Mouse (Mus musculus) forebrain, embryonic 15.5 days (tissue): ENCODE data around the gene Ywhaq. TPM values are rescaled to one million over a fixed set of nuclear protein-coding genes. Genes with fewer than 3 reads are reported as not detected.
"Not testable (repeated sequence)": the region's sequence is repeated elsewhere in the genome, so short reads cannot be mapped to it uniquely, and the experiment has no call there.

Experiments used
- ATAC-seq: fragments of 200-750 bp; cut with Nextera tagmentation; replicated peaks from 2 replicates; pipeline ENCODE4 v1.8.0; 2017; ENCODE audit warnings: mild to moderate bottlenecking, moderate TSS enrichment, moderate library complexity
- H3K27ac ChIP-seq: fragments of 300-500 bp; sonication (generic); replicated peaks from 2 replicates; pipeline ENCODE4 v1.5.1; 2015; ENCODE audit warnings: mild to moderate bottlenecking, inconsistent platforms
- H3K27me3 ChIP-seq: fragments of 300-500 bp; sonication (generic); 2 replicates; pipeline ENCODE4 v1.6.1; 2015; ENCODE audit warnings: inconsistent platforms
- H3K36me3 ChIP-seq: fragments of 300-500 bp; sonication (generic); 2 replicates; pipeline ENCODE4 v1.6.1; 2015; ENCODE audit warnings: mild to moderate bottlenecking, inconsistent platforms
- H3K4me1 ChIP-seq: fragments of 300-500 bp; sonication (generic); 2 replicates; pipeline ENCODE4 v1.6.1; 2015; ENCODE audit warnings: inconsistent platforms
- H3K4me2 ChIP-seq: fragments of 300-500 bp; sonication (generic); replicated peaks from 2 replicates; pipeline ENCODE4 v1.6.1; 2015; ENCODE audit warnings: mild to moderate bottlenecking, inconsistent platforms
- H3K4me3 ChIP-seq: fragments of 300-500 bp; sonication (generic); 2 replicates; pipeline ENCODE4 v1.5.1; 2015; ENCODE audit warnings: mild to moderate bottlenecking, inconsistent platforms
- H3K9ac ChIP-seq: fragments of 300-500 bp; sonication (generic); replicated peaks from 2 replicates; pipeline ENCODE4 v1.6.1; 2015; ENCODE audit warnings: mild to moderate bottlenecking, inconsistent platforms
- H3K9me3 ChIP-seq: fragments of 300-500 bp; sonication (generic); 2 replicates; pipeline ENCODE4 v1.6.1; 2016; ENCODE audit warnings: inconsistent platforms
- WGBS: fragments of 180-500 bp; shearing (Covaris S2); methylation state at CpG from one replicate; pipeline ENCODE4 v1.1.7; 2015; ENCODE audit warnings: mixed read lengths; 5-methylcytosine and 5-hydroxymethylcytosine counted together
- polyA plus RNA-seq: library from polyadenylated mRNA; unstranded; fragments of >200 nt; fragmentation: Nextera tagmentation; extraction: Ambion mirVana; gene quantifications from 2 replicates; pipeline ENCODE4 v1.2.1, GENCODE M21; 2015

The Ywhaq gene
- polyA plus RNA-seq, 1 experiment from 2014 or later = 1,143 TPM

GRCm38 (mm10) chr12:21402771-21403170 lies 14.7 kb downstream of the Ywhaq start:
- H3K4me2 ChIP-seq = no peak overlapping the region
- no peaks in the 10 kb centered on the region for H3K27me3 ChIP-seq
- peaks cover 58% of the 10 kb centered on the region for H3K36me3 ChIP-seq
- no peak overlapping the region for H3K9ac ChIP-seq
- no peak overlapping the region for H3K27ac ChIP-seq
- no peak for ATAC-seq
- H3K9me3 ChIP-seq = no peaks in the 10 kb centered on the region
- 96% methylated on average over 5 of the region's 5 CpGs for WGBS
- H3K4me3 ChIP-seq = no peak overlapping the region
- no peaks in the 10 kb centered on the region for H3K4me1 ChIP-seq

- H3K9me3 ChIP-seq = no peaks in the 10 kb centered on the region
- no peak for ATAC-seq
- no peak overlapping the region for H3K4me3 ChIP-seq
- no peaks in the 10 kb centered on the region for H3K4me1 ChIP-seq
- WGBS = 96% methylated on average over 2 of the region's 2 CpGs
- H3K27ac ChIP-seq = no peak overlapping the region
- no peak overlapping the region for H3K4me2 ChIP-seq
- H3K36me3 ChIP-seq = peaks cover 34% of the 10 kb centered on the region
- no peaks in the 10 kb centered on the region for H3K27me3 ChIP-seq
- H3K9ac ChIP-seq = no peak overlapping the region
Measured at GRCm38 (mm10) chr12:21386201-21386600, 31.2 kb downstream of the Ywhaq start.

- H3K27ac ChIP-seq, H3K27me3 ChIP-seq, H3K36me3 ChIP-seq, H3K9ac ChIP-seq, H3K9me3 ChIP-seq, ATAC-seq, H3K4me2 ChIP-seq, H3K4me3 ChIP-seq, H3K4me1 ChIP-seq: not testable (repeated sequence)
- 88% methylated on average over 6 of the region's 6 CpGs for WGBS
Measured at GRCm38 (mm10) chr12:21378765-21379346, 38.6 kb downstream of the Ywhaq start.

GRCm38 (mm10) chr12:21375376-21376157 lies 41.9 kb downstream of the Ywhaq start:
- H3K27me3 ChIP-seq = no peaks in the 10 kb centered on the region
- WGBS = 55% methylated on average over 3 of the region's 3 CpGs
- no peak for ATAC-seq
- peaks cover 6% of the 10 kb centered on the region for H3K4me1 ChIP-seq
- H3K4me2 ChIP-seq = no peak overlapping the region
- H3K27ac ChIP-seq = no peak overlapping the region
- no peaks in the 10 kb centered on the region for H3K9me3 ChIP-seq
- H3K4me3 ChIP-seq = no peak overlapping the region
- H3K36me3 ChIP-seq = no peaks in the 10 kb centered on the region
- H3K9ac ChIP-seq = no peak overlapping the region

GRCm38 (mm10) chr12:21373820-21374475 lies 43.5 kb downstream of the Ywhaq start:
- no peak; the same call in none of the 2 replicates for ATAC-seq
- no peaks in the 10 kb centered on the region for H3K27me3 ChIP-seq
- peak overlapping the region; percentile 72 for H3K4me3 ChIP-seq
- peak overlapping the region; percentile 72 for H3K4me2 ChIP-seq
- peak overlapping the region; percentile 96 for H3K9ac ChIP-seq
- 6% methylated on average over 24 of the region's 24 CpGs for WGBS
- peaks cover 6% of the 10 kb centered on the region for H3K4me1 ChIP-seq
- H3K9me3 ChIP-seq = no peaks in the 10 kb centered on the region
- peak overlapping the region; percentile 96 for H3K27ac ChIP-seq
- no peaks in the 10 kb centered on the region for H3K36me3 ChIP-seq

GRCm38 (mm10) chr12:21373100-21373819 lies 44.2 kb downstream of the Ywhaq start, which contains the start of gene Adam17:
TSS of gene Adam17 (minus strand) at chr12:21373632.
- H3K4me1 ChIP-seq = peaks cover 6% of the 10 kb centered on the region
- H3K9me3 ChIP-seq = no peaks in the 10 kb centered on the region
- peak within 1 kb of the TSS; percentile 72 for H3K4me2 ChIP-seq
- H3K36me3 ChIP-seq = no peaks in the 10 kb centered on the region
- H3K9ac ChIP-seq = peak within 1 kb of the TSS; percentile 96
- WGBS = under 1% methylated on average over 55 of the region's 55 CpGs
- peak within 1 kb of the TSS; percentile 72 for H3K4me3 ChIP-seq
- H3K27ac ChIP-seq = peak within 1 kb of the TSS; percentile 96
- peak; percentile 99 for ATAC-seq
- no peaks in the 10 kb centered on the region for H3K27me3 ChIP-seq

- ATAC-seq = no peak
- 100% methylated on average over 1 of the region's 1 CpGs for WGBS
Measured at GRCm38 (mm10) chr12:21370035-21370611, 47.3 kb downstream of the Ywhaq start.

GRCm38 (mm10) chr12:21369087-21369410 lies 48.4 kb downstream of the Ywhaq start:
- Histone ChIP-seq H3K27me3 (no peaks in the 10 kb centered on the region), H3K9ac (no peak overlapping the region), H3K4me3 (no peak overlapping the region), H3K4me2 (no peak overlapping the region), H3K27ac (no peak overlapping the region), H3K36me3 (no peaks in the 10 kb centered on the region), H3K9me3 (no peaks in the 10 kb centered on the region), H3K4me1 (peaks cover 6% of the 10 kb centered on the region)
- ATAC-seq = no peak
- WGBS = 94% methylated on average over 5 of the region's 5 CpGs

More at GRCm38 (mm10) chr12:21370035-21370611, 47.3 kb downstream of the Ywhaq start:
- no peak overlapping the region for H3K4me3 ChIP-seq
- H3K27me3 ChIP-seq = no peaks in the 10 kb centered on the region
- no peak overlapping the region for H3K27ac ChIP-seq
- no peak overlapping the region for H3K4me2 ChIP-seq
- H3K9me3 ChIP-seq = no peaks in the 10 kb centered on the region
- no peak overlapping the region for H3K9ac ChIP-seq
- peaks cover 6% of the 10 kb centered on the region for H3K4me1 ChIP-seq
- H3K36me3 ChIP-seq = no peaks in the 10 kb centered on the region

- Histone ChIP-seq H3K9me3 (no peaks in the 10 kb centered on the region), H3K9ac (no peak overlapping the region), H3K4me2 (no peak overlapping the region), H3K4me3 (no peak overlapping the region), H3K27me3 (no peaks in the 10 kb centered on the region), H3K36me3 (no peaks in the 10 kb centered on the region), H3K4me1 (peaks cover 6% of the 10 kb centered on the region), H3K27ac (no peak overlapping the region)
- ATAC-seq = no peak
- WGBS = 95% methylated on average over 9 of the region's 9 CpGs
Measured at GRCm38 (mm10) chr12:21368376-21369086, 48.9 kb downstream of the Ywhaq start.

GRCm38 (mm10) chr12:21364624-21365435 lies 52.6 kb downstream of the Ywhaq start:
- Histone ChIP-seq H3K9ac (no peak overlapping the region), H3K4me1 (no peaks in the 10 kb centered on the region), H3K4me2 (no peak overlapping the region), H3K27ac (no peak overlapping the region), H3K36me3 (no peaks in the 10 kb centered on the region), H3K27me3 (no peaks in the 10 kb centered on the region), H3K9me3 (no peaks in the 10 kb centered on the region), H3K4me3 (no peak overlapping the region)
- 92% methylated on average over 10 of the region's 10 CpGs for WGBS
- ATAC-seq = no peak

- no peaks in the 10 kb centered on the region for H3K4me1 ChIP-seq
- no peak overlapping the region for H3K9ac ChIP-seq
- ATAC-seq = no peak
- H3K9me3 ChIP-seq = no peaks in the 10 kb centered on the region
- no peaks in the 10 kb centered on the region for H3K36me3 ChIP-seq
- H3K4me2 ChIP-seq = no peak overlapping the region
- H3K27ac ChIP-seq = no peak overlapping the region
- WGBS = 91% methylated on average over 3 of the region's 3 CpGs
- H3K4me3 ChIP-seq = no peak overlapping the region
- no peaks in the 10 kb centered on the region for H3K27me3 ChIP-seq
Measured at GRCm38 (mm10) chr12:21363195-21363594, 54.2 kb downstream of the Ywhaq start.
